Mouse (Mus musculus): ENCODE data around the gene Tnfrsf13b. TPM values are rescaled to one million over a fixed set of nuclear protein-coding genes. Genes with fewer than 3 reads are reported as not detected.
A peak's percentile ranks its signal among the peaks of the same experiment; 100 is the strongest.
"Not testable (repeated sequence)": the region's sequence is repeated elsewhere in the genome, so short reads cannot be mapped to it uniquely, and the experiment has no call there.

Tnfrsf13b gene
- polyA plus RNA-seq, 1 experiment from 2014 or later, result 1.8 TPM

- H3K9ac ChIP-seq; H3K9me3 ChIP-seq (replicated peaks); H3K36me3 ChIP-seq; H3K4me2 ChIP-seq; ATAC-seq (replicated peaks; ENCODE audit: insufficient number of reproducible peaks, insufficient read depth, low FRiP score, low read depth); H3K4me3 ChIP-seq; H3K4me1 ChIP-seq (replicated peaks); H3K27me3 ChIP-seq; H3K27ac ChIP-seq: not testable (repeated sequence)
- 81% methylated on average over 4 of the region's 4 CpGs for WGBS
Observed at GRCm38 (mm10) chr11:61130646-61131045, 4.1 kb downstream of the Tnfrsf13b start.

GRCm38 (mm10) chr11:61132943-61133342 is 6.4 kb downstream of the Tnfrsf13b start:
- no peak overlapping the region for H3K4me2 ChIP-seq
- no peaks in the 10 kb centered on the region for H3K36me3 ChIP-seq
- no peaks in the 10 kb centered on the region for H3K27me3 ChIP-seq
- no peaks in the 10 kb centered on the region for H3K9me3 ChIP-seq (replicated peaks)
- no peak for ATAC-seq (replicated peaks; ENCODE audit: insufficient number of reproducible peaks, insufficient read depth, low FRiP score, low read depth)
- H3K27ac ChIP-seq, result no peak overlapping the region
- 81% methylated on average over 2 of the region's 2 CpGs for WGBS
- no peaks in the 10 kb centered on the region for H3K4me1 ChIP-seq (replicated peaks)
- no peak overlapping the region for H3K9ac ChIP-seq
- no peak overlapping the region for H3K4me3 ChIP-seq

GRCm38 (mm10) chr11:61141693-61142092 is 15.1 kb downstream of the Tnfrsf13b start:
- Histone ChIP-seq H3K4me2 (no peak overlapping the region), H3K27me3 (peaks cover 10% of the 10 kb centered on the region; the same call in 1 of the 2 replicates), H3K27ac (no peak overlapping the region), H3K9ac (no peak overlapping the region), H3K4me3 (no peak overlapping the region), H3K36me3 (no peaks in the 10 kb centered on the region), H3K4me1 (replicated peaks) (peaks cover 6% of the 10 kb centered on the region; the same call in 1 of the 2 replicates), H3K9me3 (replicated peaks) (no peaks in the 10 kb centered on the region)
- WGBS, result 70% methylated on average over 2 of the region's 2 CpGs
- no peak for ATAC-seq (replicated peaks; ENCODE audit: insufficient number of reproducible peaks, insufficient read depth, low FRiP score, low read depth)

GRCm38 (mm10) chr11:61142262-61142661 is 15.7 kb downstream of the Tnfrsf13b start:
- WGBS, result 50% methylated on average over 3 of the region's 3 CpGs
- Histone ChIP-seq H3K27me3 (peaks cover 12% of the 10 kb centered on the region; the same call in 1 of the 2 replicates), H3K9ac (no peak overlapping the region), H3K36me3 (no peaks in the 10 kb centered on the region), H3K4me3 (peak overlapping the region; percentile 31), H3K9me3 (replicated peaks) (no peaks in the 10 kb centered on the region), H3K27ac (no peak overlapping the region), H3K4me1 (replicated peaks) (peaks cover 11% of the 10 kb centered on the region), H3K4me2 (peak overlapping the region; percentile 29; the same call in 1 of the 2 replicates)
- no peak for ATAC-seq (replicated peaks; ENCODE audit: insufficient number of reproducible peaks, insufficient read depth, low FRiP score, low read depth)

GRCm38 (mm10) chr11:61142941-61143530 is 16.5 kb downstream of the Tnfrsf13b start:
- peak overlapping the region; percentile 29; the same call in 1 of the 2 replicates for H3K4me2 ChIP-seq
- H3K36me3 ChIP-seq, result no peaks in the 10 kb centered on the region
- H3K4me3 ChIP-seq, result peak overlapping the region; percentile 31
- H3K4me1 ChIP-seq (replicated peaks), result peaks cover 15% of the 10 kb centered on the region
- no peak overlapping the region for H3K9ac ChIP-seq
- no peaks in the 10 kb centered on the region for H3K9me3 ChIP-seq (replicated peaks)
- H3K27ac ChIP-seq, result no peak overlapping the region
- peaks cover 12% of the 10 kb centered on the region; the same call in 1 of the 2 replicates for H3K27me3 ChIP-seq
- ATAC-seq (replicated peaks; ENCODE audit: insufficient number of reproducible peaks, insufficient read depth, low FRiP score, low read depth), result no peak
- 40% methylated on average over 6 of the region's 6 CpGs for WGBS

- no peak overlapping the region for H3K9ac ChIP-seq
- no peaks in the 10 kb centered on the region for H3K9me3 ChIP-seq (replicated peaks)
- H3K4me3 ChIP-seq, result no peak overlapping the region
- peak overlapping the region; percentile 29; the same call in 1 of the 2 replicates for H3K4me2 ChIP-seq
- H3K27me3 ChIP-seq, result peaks cover 16% of the 10 kb centered on the region; the same call in 1 of the 2 replicates
- no peak overlapping the region for H3K27ac ChIP-seq
- peaks cover 15% of the 10 kb centered on the region for H3K4me1 ChIP-seq (replicated peaks)
- H3K36me3 ChIP-seq, result no peaks in the 10 kb centered on the region
- no peak for ATAC-seq (replicated peaks; ENCODE audit: insufficient number of reproducible peaks, insufficient read depth, low FRiP score, low read depth)
- WGBS, result 59% methylated on average over 7 of the region's 7 CpGs
Observed at GRCm38 (mm10) chr11:61143564-61144469, 17.3 kb downstream of the Tnfrsf13b start.

- Histone ChIP-seq H3K4me1 (replicated peaks) (peaks cover 15% of the 10 kb centered on the region), H3K9ac (no peak overlapping the region), H3K36me3 (no peaks in the 10 kb centered on the region), H3K27ac (no peak overlapping the region), H3K27me3 (peaks cover 16% of the 10 kb centered on the region; the same call in 1 of the 2 replicates), H3K4me3 (no peak overlapping the region), H3K4me2 (no peak overlapping the region), H3K9me3 (replicated peaks) (no peaks in the 10 kb centered on the region)
- WGBS, result 80% methylated on average over 8 of the region's 8 CpGs
- ATAC-seq (replicated peaks; ENCODE audit: insufficient number of reproducible peaks, insufficient read depth, low FRiP score, low read depth), result no peak
Observed at GRCm38 (mm10) chr11:61145551-61145950, 19.0 kb downstream of the Tnfrsf13b start.

GRCm38 (mm10) chr11:61146645-61147299 is 20.2 kb downstream of the Tnfrsf13b start:
- H3K9me3 ChIP-seq (replicated peaks), result no peaks in the 10 kb centered on the region
- no peak for ATAC-seq (replicated peaks; ENCODE audit: insufficient number of reproducible peaks, insufficient read depth, low FRiP score, low read depth)
- 0 out of 2 replicates have a peak, but pooled peaks cover 6% of the 10 kb centered on the region for H3K36me3 ChIP-seq
- no peak overlapping the region for H3K27ac ChIP-seq
- WGBS, result 22% methylated on average over 20 of the region's 20 CpGs
- H3K4me2 ChIP-seq, result peak overlapping the region; percentile 84
- H3K4me1 ChIP-seq (replicated peaks), result peaks cover 15% of the 10 kb centered on the region
- H3K9ac ChIP-seq, result peak overlapping the region; percentile 46
- H3K27me3 ChIP-seq, result peaks cover 16% of the 10 kb centered on the region; the same call in 1 of the 2 replicates
- H3K4me3 ChIP-seq, result peak overlapping the region; percentile 49

GRCm38 (mm10) chr11:61147300-61147683 is 20.7 kb downstream of the Tnfrsf13b start:
- Histone ChIP-seq H3K9me3 (replicated peaks) (no peaks in the 10 kb centered on the region), H3K4me3 (peak overlapping the region; percentile 49), H3K27ac (no peak overlapping the region), H3K9ac (peak overlapping the region; percentile 46), H3K4me2 (peak overlapping the region; percentile 84), H3K27me3 (peaks cover 16% of the 10 kb centered on the region; the same call in 1 of the 2 replicates), H3K36me3 (peaks cover 11% of the 10 kb centered on the region), H3K4me1 (replicated peaks) (peaks cover 15% of the 10 kb centered on the region)
- ATAC-seq (replicated peaks; ENCODE audit: insufficient number of reproducible peaks, insufficient read depth, low FRiP score, low read depth), result peak; percentile 43; the same call in 1 of the 2 replicates
- WGBS, result 12% methylated on average over 32 of the region's 32 CpGs

- Histone ChIP-seq H3K27me3 (peaks cover 16% of the 10 kb centered on the region; the same call in 1 of the 2 replicates), H3K4me1 (replicated peaks) (peaks cover 10% of the 10 kb centered on the region), H3K36me3 (peaks cover 42% of the 10 kb centered on the region), H3K9me3 (replicated peaks) (no peaks in the 10 kb centered on the region), H3K27ac (no peak overlapping the region), H3K4me2 (no peak overlapping the region), H3K9ac (no peak overlapping the region), H3K4me3 (no peak overlapping the region)
- WGBS, result 77% methylated on average over 6 of the region's 6 CpGs
- no peak for ATAC-seq (replicated peaks; ENCODE audit: insufficient number of reproducible peaks, insufficient read depth, low FRiP score, low read depth)
Observed at GRCm38 (mm10) chr11:61150233-61151001, 23.9 kb downstream of the Tnfrsf13b start.
